Mouse (Mus musculus) heart, adult 8-10 months (tissue): ENCODE results near the gene Myo9b. TPM values are rescaled to one million over a fixed set of nuclear protein-coding genes. Genes with fewer than 3 reads are reported as not detected.

Source experiments
- total RNA-seq, 4 experiments: library from RNA; stranded (reverse); gene quantifications; 2 replicates each; pipeline ENCODE4 v1.2.4; 2022

The Myo9b gene
- total RNA-seq, 4 experiments from 2014 or later = 22.8 to 27.1 (median 24.2) TPM

Other genes with a start within 250 kb of the Myo9b start
- gene Haus8, start 220 bp downstream of the Myo9b start, total RNA-seq = 10 to 100 TPM; 21.9 to 30.3 (median 26.9) TPM
- 100 to 1,000 TPM; 176 to 184 (median 181) TPM for gene Use1, start 94.1 kb downstream of the Myo9b start, total RNA-seq
- 10 to 100 TPM; 11.2 to 15.0 (median 13.9) TPM for gene Ocel1, start 98.6 kb downstream of the Myo9b start, total RNA-seq
- 10 to 100 TPM; 44.3 to 52.2 (median 46.2) TPM for gene Nr2f6, start 109.2 kb downstream of the Myo9b start, total RNA-seq
- 10 to 100 TPM; 20.8 to 33.7 (median 22.0) TPM for gene Ushbp1, start 123.1 kb downstream of the Myo9b start, total RNA-seq
- gene Babam1, start 124.1 kb downstream of the Myo9b start, total RNA-seq = 10 to 100 TPM; 70.0 to 72.7 (median 71.3) TPM
- gene Ankle1, start 133.3 kb downstream of the Myo9b start, total RNA-seq = under 1 TPM in 1 of 4 experiments, not detected in 3; 0.11 TPM
- gene Abhd8, start 190.9 kb downstream of the Myo9b start, total RNA-seq = 10 to 100 TPM; 21.4 to 29.6 (median 24.8) TPM
- gene Mrpl34, start 192.2 kb downstream of the Myo9b start, total RNA-seq = 100 to 1,000 TPM; 114 to 128 (median 119) TPM
- gene Dda1, start 196.5 kb downstream of the Myo9b start, total RNA-seq = 10 to 100 TPM; 31.0 to 37.7 (median 33.8) TPM
- gene Ano8, start 213.2 kb downstream of the Myo9b start, total RNA-seq = 10 to 100 TPM; 14.1 to 17.3 (median 16.1) TPM
- gene Gtpbp3, start 215.4 kb downstream of the Myo9b start, total RNA-seq = 10 to 100 TPM; 17.5 to 22.2 (median 19.0) TPM
- 10 to 100 TPM; 23.8 to 29.1 (median 27.0) TPM for gene Plvap, start 239.0 kb downstream of the Myo9b start, total RNA-seq